Mouse (Mus musculus) olfactory bulb, adult 2 months (tissue): ENCODE results near the gene Nppa.

Source experiments
- CTCF ChIP-seq: fragments of 200-500 bp; IDR thresholded peaks from 2 replicates; pipeline ENCODE4 v1.5.1; 2012; ENCODE audit warnings: low read depth, mild to moderate bottlenecking, low read length, moderate library complexity; ENCODE audit not compliant: insufficient read depth
- POLR2A ChIP-seq: fragments of 200-500 bp; IDR thresholded peaks from 2 replicates; pipeline ENCODE4 v1.6.1; 2012; ENCODE audit warnings: mild to moderate bottlenecking, low read depth, low read length, moderate library complexity; ENCODE audit not compliant: insufficient read depth

DNA sequence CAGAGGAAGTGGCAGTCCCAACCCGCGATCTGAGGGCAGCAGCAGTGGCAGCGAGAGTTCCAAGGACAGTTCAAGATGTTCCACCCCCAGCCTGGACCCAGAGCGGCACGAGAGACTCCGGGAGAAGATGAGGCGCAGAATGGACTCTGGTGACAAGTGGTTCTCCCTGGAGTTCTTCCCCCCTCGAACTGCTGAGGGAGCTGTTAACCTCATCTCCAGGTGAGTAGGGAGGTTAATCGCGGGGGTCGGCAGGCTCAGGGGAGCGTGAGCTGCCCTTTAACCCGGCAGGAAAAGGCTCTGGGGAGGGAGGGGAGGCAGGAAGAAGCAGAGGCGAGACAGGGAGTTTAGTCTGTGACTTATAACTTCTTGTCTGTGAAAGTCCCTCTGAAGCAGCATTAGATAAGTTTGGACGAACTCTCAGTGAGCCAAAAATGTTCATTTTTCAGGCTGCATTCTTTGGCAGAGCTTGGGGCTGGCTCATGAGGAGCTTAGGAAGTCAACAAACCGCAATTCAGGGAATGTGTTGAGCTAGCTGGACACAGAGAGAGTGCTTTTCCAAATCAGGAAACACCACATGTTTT, 41.2 kb downstream of the Nppa start:
- TF ChIP-seq CTCF, result no peak
- no peak for TF ChIP-seq POLR2A
